Mouse (Mus musculus): Measurements from ENCODE around the gene Tbx15.

DNA sequence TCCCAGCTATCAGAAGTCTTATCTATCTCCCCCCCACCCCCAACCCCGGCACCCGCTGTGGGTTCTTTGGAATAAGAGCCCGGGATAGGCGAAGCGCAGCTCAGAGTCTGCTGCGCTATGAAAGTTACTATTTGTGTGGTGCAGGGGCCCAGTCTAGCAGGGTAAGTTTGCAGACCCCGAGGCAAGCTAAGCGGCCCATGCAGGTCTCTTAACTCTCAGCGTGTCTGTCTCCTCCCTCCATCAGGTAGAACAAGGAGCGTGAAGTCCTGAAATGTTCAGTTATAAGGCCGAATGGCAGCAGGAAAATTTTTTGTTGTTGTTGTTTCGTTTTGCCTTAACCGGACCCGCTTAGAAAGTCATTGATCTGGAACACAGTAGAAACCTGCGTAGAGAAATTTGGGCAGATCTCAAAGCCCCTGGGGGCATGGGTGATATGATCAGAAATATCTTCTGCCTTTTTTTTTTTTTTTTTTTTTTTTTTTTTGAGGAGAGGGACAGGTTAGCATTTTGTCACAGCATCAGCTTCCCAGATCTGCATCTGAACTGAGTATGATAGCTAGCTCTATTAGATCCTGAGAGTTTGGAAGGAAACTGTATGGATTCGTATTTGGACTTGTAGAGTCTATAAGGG, 12.4 kb downstream of the Tbx15 start:
- TF ChIP-seq CTCF (IDR thresholded peaks at IDR 0.05; ENCODE audit: borderline replicate concordance, insufficient read depth, low read depth, low read length) (no peak), POLR2A (IDR thresholded peaks at IDR 0.05; ENCODE audit: borderline replicate concordance, insufficient read depth, low read length) (no peak)
